Mouse (Mus musculus) testis, adult 2 months (tissue): ENCODE results near the gene Gm20924. TPM values are rescaled to one million over a fixed set of nuclear protein-coding genes. Genes with fewer than 3 reads are reported as not detected.
"Not testable (repeated sequence)": the region's sequence is repeated elsewhere in the genome, so short reads cannot be mapped to it uniquely, and the experiment has no call there.

Source experiments
- H3K27ac ChIP-seq: fragments of 200-500 bp; 2 replicates; pipeline ENCODE4 v1.5.1; 2012; ENCODE audit warnings: low read depth, low read length; ENCODE audit not compliant: control insufficient read depth, insufficient read depth
- H3K27me3 ChIP-seq: fragments of 200-500 bp; 2 replicates; pipeline ENCODE4 v1.6.1; 2012; ENCODE audit warnings: mild to moderate bottlenecking, low read length, moderate library complexity; ENCODE audit not compliant: control insufficient read depth, insufficient read depth
- H3K36me3 ChIP-seq: fragments of 200-500 bp; 2 replicates; pipeline ENCODE4 v1.6.1; 2012; ENCODE audit warnings: mild to moderate bottlenecking, low read length; ENCODE audit not compliant: control insufficient read depth, insufficient read depth
- H3K4me1 ChIP-seq: fragments of 200-500 bp; 2 replicates; pipeline ENCODE4 v1.6.1; 2012; ENCODE audit warnings: low read length; ENCODE audit not compliant: control insufficient read depth, insufficient read depth
- H3K4me3 ChIP-seq: fragments of 200-500 bp; 2 replicates; pipeline ENCODE4 v1.5.1; 2012; ENCODE audit warnings: low read depth, mild to moderate bottlenecking, low read length, moderate library complexity, mixed read lengths; ENCODE audit not compliant: control insufficient read depth
- polyA plus RNA-seq: library from polyadenylated mRNA; depleted of rRNA; stranded (reverse); fragments of >200 nt; gene quantifications from 2 replicates; pipeline ENCODE4 v1.2.3, GENCODE M21; 2012; rRNA removed

Gm20924 gene
- polyA plus RNA-seq: 1.6 TPM in 1 of 2 replicates, not detected in the other

GRCm38 (mm10) chrY:65207427-65207826 lies at the start of gene Gm20924:
Gm20924 (minus strand) TSS chrY:65207527.
- not testable (repeated sequence) for H3K36me3 ChIP-seq, H3K27me3 ChIP-seq, H3K27ac ChIP-seq, H3K4me3 ChIP-seq, H3K4me1 ChIP-seq

Other genes with a start within 250 kb of the Gm20924 start
- gene Gm20736, start 170.2 kb upstream of the Gm20924 start, polyA plus RNA-seq: 2.0 and 4.6 TPM in 2 replicates